Mouse (Mus musculus) CH12.LX (cell line): Measurements from ENCODE around the gene Ror1. TPM values are rescaled to one million over a fixed set of nuclear protein-coding genes. Genes with fewer than 3 reads are reported as not detected.

Experiments
- DNase-seq: peaks from one replicate; pipeline ENCODE4 v3.0.0-alpha.2; 2013; ENCODE audit errors: extremely low read depth
- H3K27ac ChIP-seq: 2 replicates; pipeline ENCODE4 v1.5.1; 2012; ENCODE audit warnings: low read depth, mild to moderate bottlenecking, control low read depth, moderate library complexity; ENCODE audit not compliant: insufficient read depth
- H3K27me3 ChIP-seq: replicated peaks from 2 replicates; pipeline ENCODE3; 2012; ENCODE audit warnings: inconsistent platforms
- H3K36me3 ChIP-seq, 2 experiments: replicated peaks in 1 of 2; 2 replicates each; pipeline versions ENCODE3 to v1.6.1; 2012; ENCODE audit warnings: inconsistent platforms in 1 of 2, low read length in 1 of 2, mild to moderate bottlenecking in 1 of 2, mixed read lengths in 1 of 2, moderate library complexity in 1 of 2; ENCODE audit not compliant: control insufficient read depth in 1 of 2, insufficient read depth in 1 of 2
- H3K4me1 ChIP-seq, 2 experiments: 2 replicates each; pipeline ENCODE4 v1.6.1; 2012; ENCODE audit warnings: inconsistent platforms in 1 of 2, moderate library complexity in 1 of 2; ENCODE audit not compliant: insufficient read depth in 2 of 2, control insufficient read depth in 1 of 2
- H3K4me2 ChIP-seq: 2 replicates; pipeline ENCODE4 v1.6.1; 2012; ENCODE audit warnings: low read depth, mild to moderate bottlenecking, control low read depth; ENCODE audit not compliant: poor library complexity, insufficient read depth, severe bottlenecking
- H3K4me3 ChIP-seq, 3 experiments: fragments of 150-350 bp in 1 of 3; sonication (generic) in 1 of 3; replicated peaks in 1 of 3; 2 replicates each; pipeline versions ENCODE3 to v1.5.1; 2011 to 2012; ENCODE audit warnings: low read depth in 2 of 3, low read length in 2 of 3, mild to moderate bottlenecking in 2 of 3, moderate library complexity in 2 of 3, control low read depth in 1 of 3, improper control_type of control experiment in 1 of 3, inconsistent platforms in 1 of 3, mixed read lengths in 1 of 3; ENCODE audit not compliant: poor library complexity in 1 of 3
- H3K79me2 ChIP-seq: replicated peaks from 2 replicates; pipeline ENCODE4 v1.6.1; 2012; ENCODE audit warnings: mild to moderate bottlenecking, moderate library complexity; ENCODE audit not compliant: control insufficient read depth, poor library complexity, insufficient read depth, severe bottlenecking; ENCODE audit errors: extremely low read depth
- H3K9ac ChIP-seq: 2 replicates; pipeline ENCODE4 v1.6.1; 2012; ENCODE audit warnings: low read depth, mild to moderate bottlenecking, control low read depth, moderate library complexity; ENCODE audit not compliant: insufficient read depth
- H3K9me3 ChIP-seq: replicated peaks from 2 replicates; pipeline ENCODE3; 2012; ENCODE audit warnings: low read length, inconsistent platforms, mixed read lengths
- BHLHE40 ChIP-seq: IDR thresholded peaks from 2 replicates; pipeline ENCODE4 v1.6.1; 2011; ENCODE audit warnings: mild to moderate bottlenecking, low read depth, low read length, improper control_type of control experiment
- ELF1 ChIP-seq: IDR thresholded peaks from 2 replicates; pipeline ENCODE4 v1.6.1; 2014; ENCODE audit warnings: low read depth, mild to moderate bottlenecking, inconsistent platforms, low read length, improper control_type of control experiment
- ETS1 ChIP-seq: conservative IDR thresholded peaks from 2 replicates; pipeline ENCODE4 v1.6.1; 2012; ENCODE audit warnings: low read depth, mild to moderate bottlenecking, inconsistent platforms, low read length, improper control_type of control experiment, moderate library complexity
- GABPA ChIP-seq: IDR thresholded peaks from 2 replicates; pipeline ENCODE4 v1.6.1; 2012; ENCODE audit warnings: low read depth, low read length, improper control_type of control experiment, inconsistent platforms; ENCODE audit not compliant: insufficient replicate concordance
- IRF4 ChIP-seq: IDR thresholded peaks from 2 replicates; pipeline ENCODE4 v1.6.1; 2014; ENCODE audit warnings: low read depth, mild to moderate bottlenecking, inconsistent platforms, low read length, improper control_type of control experiment
- JUN ChIP-seq: IDR thresholded peaks from 2 replicates; pipeline ENCODE4 v1.6.1; 2011; ENCODE audit warnings: low read depth, mild to moderate bottlenecking, low read length, improper control_type of control experiment, moderate library complexity; ENCODE audit not compliant: insufficient read depth
- JUND ChIP-seq: conservative IDR thresholded peaks from 2 replicates; pipeline ENCODE4 v1.6.1; 2011; ENCODE audit warnings: low read depth, low read length, improper control_type of control experiment
- MAFK ChIP-seq: IDR thresholded peaks from 2 replicates; pipeline ENCODE4 v1.6.1; 2011; ENCODE audit warnings: low read length, improper control_type of control experiment; ENCODE audit not compliant: insufficient replicate concordance
- MEF2A ChIP-seq: IDR thresholded peaks from 2 replicates; pipeline ENCODE4 v1.6.1; 2014; ENCODE audit warnings: low read depth, mild to moderate bottlenecking, inconsistent platforms, low read length, improper control_type of control experiment, borderline replicate concordance
- MXI1 ChIP-seq: IDR thresholded peaks from 2 replicates; pipeline ENCODE4 v1.6.1; 2011; ENCODE audit warnings: mild to moderate bottlenecking, low read depth, low read length, improper control_type of control experiment
- NELFE ChIP-seq: IDR thresholded peaks from 2 replicates; pipeline ENCODE4 v1.6.1; 2011; ENCODE audit warnings: low read depth, low read length, improper control_type of control experiment
- PAX5 ChIP-seq: IDR thresholded peaks from 2 replicates; pipeline ENCODE4 v1.6.1; 2012; ENCODE audit warnings: low read length, inconsistent platforms, mixed read lengths
- RCOR1 ChIP-seq: conservative IDR thresholded peaks from 2 replicates; pipeline ENCODE4 v1.6.1; 2012; ENCODE audit warnings: low read depth, mild to moderate bottlenecking, inconsistent platforms, low read length, improper control_type of control experiment
- SIN3A ChIP-seq: IDR thresholded peaks from 2 replicates; pipeline ENCODE4 v1.6.1; 2012; ENCODE audit warnings: low read length, improper control_type of control experiment, inconsistent platforms
- SMC3 ChIP-seq: IDR thresholded peaks from 2 replicates; pipeline ENCODE4 v1.6.1; 2011; ENCODE audit warnings: low read depth, low read length, improper control_type of control experiment
- TBP ChIP-seq: conservative IDR thresholded peaks from 2 replicates; pipeline ENCODE4 v1.6.1; 2011; ENCODE audit warnings: low read depth, low read length, improper control_type of control experiment
- UBTF ChIP-seq: IDR thresholded peaks from 2 replicates; pipeline ENCODE4 v1.6.1; 2012; ENCODE audit warnings: low read depth, mild to moderate bottlenecking, inconsistent platforms, low read length, improper control_type of control experiment, moderate library complexity
- USF2 ChIP-seq: conservative IDR thresholded peaks from 2 replicates; pipeline ENCODE4 v1.6.1; 2011; ENCODE audit warnings: low read depth, low read length, improper control_type of control experiment
- ZC3H11A ChIP-seq: IDR thresholded peaks from 2 replicates; pipeline ENCODE4 v1.6.1; 2012; ENCODE audit warnings: low read depth, mild to moderate bottlenecking, inconsistent platforms, low read length, improper control_type of control experiment
- dilution Hi-C: fragments of 300-500 bp; cut with MboI; formaldehyde crosslinking; loops from 2 replicates; pipeline ENCODE4 v1.14.3; 2020; ENCODE audit warnings: low sequenced_read_pairs; ENCODE audit not compliant: extremely low pct_unique_long_range_greater_than_20kb, extremely low pct_ligation_motif_present
- in situ Hi-C: fragments of 300-500 bp; cut with MboI; formaldehyde crosslinking; loops from 3 replicates; pipeline ENCODE4 v1.14.3; 2019; ENCODE audit warnings: low sequenced_read_pairs, low pct_ligation_motif_present, low pct_unique_long_range_greater_than_20kb, mixed read lengths
- polyA plus RNA-seq: library from polyadenylated mRNA; unstranded; fragments of >175 nt; gene quantifications from 2 replicates; pipeline ENCODE4 v1.2.1, GENCODE M21; 2012; ENCODE audit warnings: low read depth; ENCODE audit not compliant: insufficient read length
- total RNA-seq, 2 experiments: library from RNA; depleted of rRNA; stranded (reverse); fragments of 300-350 nt in 1 of 2; fragments of >200 nt in 1 of 2; gene quantifications; 2 replicates each; pipeline ENCODE4 v1.2.3; 2012 to 2014

The Ror1 gene
- total and polyA plus RNA-seq, 3 experiments, result not detected

GRCm38 (mm10) chr4:100283171-100283880, 187.7 kb downstream of the Ror1 start:
- no peak overlapping the region for H3K4me3 ChIP-seq
- in situ Hi-C loops, result no loop called here
- no peaks in the 10 kb centered on the region for H3K36me3 ChIP-seq
- dilution Hi-C loops, result no loop called here
- no peak overlapping the region for H3K9ac ChIP-seq
- TF ChIP-seq RCOR1 (no peak), USF2 (no peak), ELF1 (no peak), GABPA (no peak), SMC3 (no peak), ZC3H11A (no peak), MAFK (no peak), MXI1 (no peak), JUN (no peak), NELFE (no peak), PAX5 (no peak), ETS1 (no peak), UBTF (no peak), JUND (no peak), MEF2A (no peak), TBP (no peak), SIN3A (no peak)
- TF ChIP-seq, all 38 proteins: peak for 0
- Histone ChIP-seq H3K4me2 (no peak overlapping the region), H3K9me3 (peaks cover 45% of the 10 kb centered on the region), H3K27ac (no peak overlapping the region), H3K27me3 (no peaks in the 10 kb centered on the region), H3K79me2 (no peaks in the 10 kb centered on the region), H3K4me1 (no peaks in the 10 kb centered on the region)
- no peak for DNase-seq

- H3K9ac ChIP-seq, result no peak overlapping the region
- dilution Hi-C loops, result no loop called here
- no peak overlapping the region for H3K4me3 ChIP-seq
Observed at GRCm38 (mm10) chr4:100284528-100284927, 188.9 kb downstream of the Ror1 start.

More at GRCm38 (mm10) chr4:100284528-100284927, 188.9 kb downstream of the Ror1 start:
- Histone ChIP-seq H3K36me3 (no peaks in the 10 kb centered on the region), H3K79me2 (no peaks in the 10 kb centered on the region)
- no peak for DNase-seq
- TF ChIP-seq MXI1 (no peak), IRF4 (no peak), BHLHE40 (no peak)
- TF ChIP-seq, all 38 proteins: peak for 0
- peaks cover 50% of the 10 kb centered on the region for H3K9me3 ChIP-seq
- no peak overlapping the region for H3K4me2 ChIP-seq
- H3K27me3 ChIP-seq, result no peaks in the 10 kb centered on the region
- H3K27ac ChIP-seq, result no peak overlapping the region
- in situ Hi-C loops, result no loop called here
- H3K4me1 ChIP-seq, result no peaks in the 10 kb centered on the region
